Mouse (Mus musculus) gastrocnemius, postnatal 36 days (tissue): Measurements from ENCODE around the gene Icam5. TPM values are rescaled to one million over a fixed set of nuclear protein-coding genes. Genes with fewer than 3 reads are reported as not detected.
"Not testable (repeated sequence)": the region's sequence is repeated elsewhere in the genome, so short reads cannot be mapped to it uniquely, and the experiment has no call there.

Experiments used
- DNase-seq, 2 experiments: peaks; one replicate each; pipeline ENCODE4 v3.0.0; 2022
- intact Hi-C: fragments of 180-260 bp; cut with DNase I; formaldehyde crosslinking; loops from one replicate; pipeline ENCODE4 v1.15.1; 2025
- long read RNA-seq, 2 experiments: library from polyadenylated mRNA; stranded (forward); transcript quantifications; one replicate each; pipeline ENCODE4 v2.0.0; 2021
- total RNA-seq, 2 experiments: library from RNA; stranded (reverse); gene quantifications; 2 replicates each; pipeline ENCODE4 v1.2.3; 2021

Gene Icam5
- total RNA-seq = not detected
- long read RNA-seq, experiment 1 = 0 reads
- long read RNA-seq, experiment 2 = 0 reads

DNA sequence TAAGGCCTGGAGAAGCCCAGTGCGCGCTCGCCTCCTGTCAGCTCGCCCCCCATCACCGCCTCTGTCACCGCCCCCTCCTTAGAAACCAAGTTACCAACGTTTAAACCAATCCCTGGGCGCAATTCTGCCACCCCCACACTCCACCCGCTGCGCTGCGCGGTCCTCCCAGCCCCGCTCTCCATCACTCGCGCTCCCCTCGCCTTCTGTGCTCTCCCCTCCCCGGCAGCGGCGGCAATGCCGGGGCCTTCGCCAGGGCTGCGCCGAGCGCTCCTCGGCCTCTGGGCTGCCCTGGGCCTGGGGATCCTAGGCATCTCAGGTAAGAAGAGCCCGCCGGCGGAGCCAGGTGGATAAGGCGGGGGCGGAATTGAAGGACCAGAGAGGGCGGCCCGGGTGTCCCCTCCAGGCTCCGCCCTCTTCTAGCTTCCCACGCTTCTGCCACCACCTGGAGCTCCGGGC is at the start of gene Icam5:
TSS of gene Icam5 (plus strand) at position 178 of the 456 bp plus-strand sequence.
- intact Hi-C loops = loop anchor here (5.0 kb wide), 1 partner anchor 105 kb away; no protein-coding TSS in a partner anchor
- DNase-seq = no peak

DNA sequence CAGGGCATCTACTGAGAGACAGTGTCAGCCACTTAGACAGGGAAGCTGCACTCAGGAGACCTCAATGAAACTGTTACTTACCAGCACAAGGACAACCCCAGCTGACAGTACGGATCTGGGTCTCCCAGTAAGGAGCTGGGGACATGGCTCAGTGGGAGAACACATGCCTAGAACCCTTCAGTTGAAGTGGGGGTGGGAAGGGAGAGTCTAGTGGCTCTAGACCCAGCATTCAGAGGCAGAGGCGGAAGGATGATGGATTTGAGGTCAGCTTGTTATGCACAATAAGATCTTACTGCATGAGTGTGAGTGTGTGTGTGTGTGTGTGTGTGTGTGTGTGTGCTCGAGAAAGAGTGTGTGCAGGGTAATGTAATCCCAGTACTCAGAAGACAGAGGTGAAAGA is 49.7 kb upstream of the Icam5 start:
- intact Hi-C loops = no loop called here
- no peak for DNase-seq

DNA sequence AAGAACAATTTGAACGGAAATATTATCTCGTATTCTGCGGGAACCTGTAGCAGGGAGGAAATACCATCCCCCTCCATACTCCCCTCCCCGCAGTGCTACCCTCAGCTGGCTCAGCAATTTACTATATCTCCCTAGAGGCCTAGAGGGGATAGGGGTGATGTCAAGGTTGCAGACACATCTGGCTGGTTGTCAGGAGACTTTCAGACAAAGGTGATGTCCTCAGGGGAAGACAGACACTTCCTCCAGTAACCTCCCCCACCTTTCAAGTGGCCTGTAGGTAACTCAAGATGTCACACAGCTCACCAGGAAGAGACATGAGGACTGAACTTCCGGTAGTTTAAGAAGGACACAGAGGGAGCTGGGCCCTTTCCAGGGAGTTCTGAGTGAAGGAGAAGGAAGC is 48.7 kb upstream of the Icam5 start:
- no peak for DNase-seq

DNA sequence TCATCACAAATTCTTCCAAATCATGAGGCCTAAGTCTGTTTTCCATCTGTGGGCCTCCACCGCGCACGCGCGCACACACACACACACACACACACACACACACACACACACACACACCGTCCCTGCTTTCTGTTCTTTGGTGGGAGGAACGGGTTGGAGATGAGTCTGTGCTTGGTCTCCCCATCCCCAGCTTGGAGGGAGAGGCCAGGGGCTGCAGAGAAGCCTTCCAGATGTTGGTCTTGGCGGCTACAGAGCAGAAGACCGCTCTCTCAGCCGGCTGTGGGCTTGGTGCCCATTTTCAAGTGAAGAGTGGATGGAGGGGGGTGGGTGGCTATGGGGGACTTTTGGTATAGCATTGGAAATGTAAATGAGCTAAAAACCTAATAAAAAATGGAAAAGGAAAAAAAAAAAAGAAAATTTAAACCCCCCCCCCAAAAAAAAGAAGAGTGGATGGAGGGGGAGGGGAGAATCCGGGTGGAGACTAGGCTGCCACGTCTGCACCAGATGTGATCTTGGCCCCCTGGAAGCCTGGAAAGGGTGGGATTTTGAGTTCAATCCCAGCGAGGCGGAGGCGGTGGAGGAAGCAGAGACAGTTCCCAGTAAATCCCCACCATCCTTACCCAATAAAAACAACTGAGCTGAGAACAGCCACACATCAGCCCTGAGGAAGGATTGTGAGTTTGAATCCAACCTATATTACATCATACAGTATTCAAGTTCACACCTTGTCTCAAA is 44.8 kb upstream of the Icam5 start:
- intact Hi-C loops = no loop called here

More for the DNA sequence above, 48.7 kb upstream of the Icam5 start:
- intact Hi-C loops = no loop called here

DNA sequence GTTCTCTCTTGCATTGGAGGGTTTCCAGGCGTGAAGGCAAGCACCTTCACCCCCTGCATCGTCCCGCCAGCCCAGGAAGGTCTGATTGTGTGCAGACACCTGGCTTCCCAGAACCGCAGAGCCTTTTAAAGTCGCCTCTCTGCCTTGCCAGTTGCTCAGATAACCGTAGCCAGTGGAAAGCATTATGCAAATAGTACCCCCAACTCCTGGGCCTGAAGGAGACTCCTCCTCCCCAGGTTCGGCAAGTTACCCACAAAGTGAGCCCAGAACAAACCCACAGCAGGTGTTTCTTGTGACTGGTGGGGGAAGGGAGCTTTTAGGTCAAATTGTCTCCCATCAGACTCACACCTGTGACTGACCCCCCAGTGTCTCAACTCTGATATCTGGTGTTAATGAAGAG is 43.9 kb upstream of the Icam5 start:
- intact Hi-C loops = no loop called here
- no peak for DNase-seq

More for the DNA sequence above, 44.8 kb upstream of the Icam5 start:
- peak in 1 of 2 experiments; percentile 29 for DNase-seq

DNA sequence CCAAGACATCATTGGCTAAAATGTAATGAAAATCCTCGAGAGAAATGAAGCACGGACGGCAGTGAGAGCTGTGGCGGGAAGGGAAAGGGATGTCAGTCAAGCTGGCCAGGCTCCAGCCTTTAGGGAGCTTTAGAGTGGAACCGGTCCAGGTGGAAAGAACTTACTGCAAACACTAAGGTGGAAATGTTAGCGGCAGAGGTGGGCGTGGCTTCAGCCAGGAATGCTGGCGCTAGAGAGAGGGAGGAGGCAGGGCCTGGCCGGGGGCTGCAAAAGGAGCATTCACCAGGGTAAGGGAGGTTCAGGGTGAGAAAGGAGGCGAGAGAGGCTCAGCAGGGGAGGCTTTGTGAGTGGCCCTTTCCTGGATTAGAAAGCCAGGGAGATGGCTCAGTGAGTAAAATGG is 41.0 kb upstream of the Icam5 start:
- intact Hi-C loops = loop anchor here (5.0 kb wide), 1 partner anchor 49 kb away; no protein-coding TSS in a partner anchor
- no peak for DNase-seq

- DNase-seq = no peak
- intact Hi-C loops = loop anchor here (5.0 kb wide), 1 partner anchor 49 kb away; no protein-coding TSS in a partner anchor
Measured at GRCm38 (mm10) chr9:20991587-20991986, 40.3 kb upstream of the Icam5 start.

GRCm38 (mm10) chr9:20993165-20993898 is 38.5 kb upstream of the Icam5 start:
- intact Hi-C loops = loop anchor here (5.0 kb wide), 1 partner anchor 51 kb away; no protein-coding TSS in a partner anchor
- no peak for DNase-seq

DNA sequence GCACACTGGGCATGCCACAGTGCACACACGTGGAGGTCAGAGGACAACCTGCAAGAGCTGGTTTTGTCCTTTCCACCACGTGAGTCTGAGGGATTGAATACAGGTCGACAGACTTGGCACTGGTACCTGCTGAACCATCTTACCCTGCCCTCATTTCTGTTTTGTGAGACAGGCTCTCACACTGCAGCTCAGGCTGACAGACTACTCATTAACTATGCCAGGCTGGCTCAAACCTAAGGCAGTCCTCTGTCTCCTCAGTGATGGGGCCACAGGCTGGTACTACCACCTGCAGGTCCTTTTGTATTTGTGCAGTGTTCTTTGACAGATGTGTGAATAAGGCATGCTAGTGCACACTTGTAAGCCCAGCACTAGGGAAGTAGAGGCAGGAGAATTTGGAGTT is 36.8 kb upstream of the Icam5 start:
- intact Hi-C loops = loop anchor here (5.0 kb wide), 1 partner anchor 93 kb away; no protein-coding TSS in a partner anchor
- no peak for DNase-seq

DNA sequence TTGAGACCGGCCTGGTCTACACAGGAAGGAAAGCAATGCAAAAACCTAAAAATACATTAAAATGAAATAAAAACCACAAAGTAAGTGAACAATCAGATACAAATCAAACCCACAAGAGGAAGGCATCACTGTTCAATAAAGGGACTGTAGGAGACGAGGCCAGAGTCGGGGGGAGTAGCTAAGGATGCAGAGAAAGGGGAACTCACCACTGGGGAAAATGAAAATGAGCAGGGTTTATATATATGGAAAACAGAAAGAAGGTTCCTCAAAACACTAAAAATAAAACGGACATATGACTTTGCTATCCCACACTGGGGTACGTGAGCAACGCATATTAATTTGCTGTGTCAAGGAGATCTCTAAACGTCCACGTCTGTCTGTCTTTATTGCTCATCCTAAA is 34.8 kb upstream of the Icam5 start:
- intact Hi-C loops = loop anchor here (5.0 kb wide), 1 partner anchor 95 kb away; no protein-coding TSS in a partner anchor
- DNase-seq = no peak

- DNase-seq = not testable (repeated sequence)
- intact Hi-C loops = loop anchor here (5.0 kb wide), 1 partner anchor 96 kb away; no protein-coding TSS in a partner anchor
Measured at GRCm38 (mm10) chr9:20998337-20998736, 33.5 kb upstream of the Icam5 start.

GRCm38 (mm10) chr9:21000811-21001210 is 31.1 kb upstream of the Icam5 start:
- DNase-seq = no peak
- intact Hi-C loops = loop anchor here (5.0 kb wide), 1 partner anchor 49 kb away; no protein-coding TSS in a partner anchor

DNA sequence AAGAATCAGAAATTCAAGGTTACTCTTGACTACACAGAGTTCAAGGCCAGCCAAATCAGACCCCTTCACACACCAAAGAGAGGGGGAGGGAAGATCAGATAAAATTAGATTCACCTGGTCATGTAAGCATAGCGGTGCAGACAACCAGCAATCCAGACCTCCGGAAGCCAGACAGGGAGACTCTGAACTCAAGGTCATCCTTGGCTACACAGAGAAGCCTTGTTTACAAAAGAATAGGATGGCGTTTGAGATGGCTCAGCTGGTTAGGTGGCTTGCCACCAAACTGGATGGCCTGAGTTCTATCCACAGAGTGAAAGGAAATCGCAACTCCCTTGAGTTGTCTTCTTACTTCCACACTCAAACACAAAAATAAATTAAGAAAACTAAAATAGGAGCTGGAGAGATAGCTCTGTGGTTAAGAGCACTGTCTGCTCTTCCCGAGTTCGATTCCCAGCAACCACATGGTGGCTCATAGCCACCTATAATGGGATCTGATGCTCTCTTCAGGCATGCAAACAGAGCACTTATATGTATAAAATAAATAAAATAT is 30.1 kb upstream of the Icam5 start:
- DNase-seq = no peak
- intact Hi-C loops = loop anchor here (5.0 kb wide), 1 partner anchor 49 kb away; no protein-coding TSS in a partner anchor

DNA sequence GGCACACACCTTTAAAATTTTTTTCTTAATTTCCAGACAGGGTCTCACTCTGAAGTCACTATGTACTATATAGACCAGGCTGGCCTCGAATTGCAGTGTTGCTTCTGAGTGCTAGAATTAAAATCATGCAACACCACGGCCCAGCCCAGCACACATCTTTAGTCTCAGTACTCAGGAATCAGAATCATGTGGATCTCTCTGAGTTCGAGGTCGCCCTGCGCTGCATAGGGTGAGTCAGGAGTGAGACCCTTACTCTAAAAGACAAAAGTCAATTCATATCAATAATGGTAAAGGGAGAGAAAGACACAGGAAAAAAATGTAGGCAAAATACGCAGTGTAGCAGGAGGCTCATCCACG is 29.6 kb upstream of the Icam5 start:
- intact Hi-C loops = loop anchor here (5.0 kb wide), 1 partner anchor 50 kb away; no protein-coding TSS in a partner anchor
- DNase-seq = no peak

GRCm38 (mm10) chr9:21002627-21003551 is 29.0 kb upstream of the Icam5 start, which contains the start of gene Mrpl4:
Mrpl4 (plus strand) TSS chr9:21002738.
- intact Hi-C loops = loop anchor here (5.0 kb wide), 1 partner anchor 51 kb away; no protein-coding TSS in a partner anchor
- peak; percentile 78 to 80 for DNase-seq

GRCm38 (mm10) chr9:21007313-21007952 is 24.4 kb upstream of the Icam5 start:
- no peak for DNase-seq
- intact Hi-C loops = no loop called here

DNA sequence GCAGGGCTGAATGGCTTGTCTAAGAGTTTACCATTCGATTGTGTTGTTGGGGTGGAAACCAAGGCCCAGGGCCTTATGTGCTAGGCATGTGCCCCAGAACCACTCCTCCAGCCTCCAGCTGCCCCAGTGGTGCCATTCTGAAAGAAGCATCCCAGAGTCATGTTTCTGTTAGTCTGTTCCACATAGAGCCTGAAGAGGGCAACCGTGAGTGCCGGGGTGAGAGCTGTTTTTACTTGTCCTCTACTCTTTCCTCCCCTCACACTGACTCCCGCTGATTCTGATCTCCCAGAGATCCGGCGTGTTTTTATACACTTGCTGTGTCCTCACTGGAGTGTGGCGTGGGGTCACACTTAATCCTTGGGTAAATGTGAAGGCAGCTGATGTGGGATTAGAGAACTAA is 23.9 kb upstream of the Icam5 start:
- intact Hi-C loops = no loop called here

DNA sequence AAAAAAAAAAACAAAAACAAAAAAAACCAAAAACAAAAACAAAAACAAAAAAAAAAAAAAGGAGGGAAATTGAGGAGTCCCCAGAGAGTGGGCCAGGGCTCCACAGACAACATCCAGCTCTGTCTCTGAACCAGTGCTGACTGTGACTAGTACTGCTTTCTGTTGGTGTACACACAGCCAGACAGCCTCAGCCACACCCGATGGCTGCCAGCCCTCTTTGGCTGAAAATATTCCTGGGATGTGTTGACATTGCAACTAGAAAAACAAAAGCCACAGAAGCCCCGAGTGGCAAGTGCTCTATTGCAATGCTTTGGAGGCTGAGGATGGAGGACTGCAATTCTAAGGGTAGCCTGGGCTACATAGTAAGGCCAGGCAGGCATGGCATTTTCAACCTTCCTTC is 21.5 kb upstream of the Icam5 start:
- no peak for DNase-seq
- intact Hi-C loops = no loop called here

More for the DNA sequence above, 23.9 kb upstream of the Icam5 start:
- no peak for DNase-seq

GRCm38 (mm10) chr9:21010939-21011541 is 20.8 kb upstream of the Icam5 start:
- intact Hi-C loops = not testable (repeated sequence)

More at GRCm38 (mm10) chr9:21010939-21011541, 20.8 kb upstream of the Icam5 start:
- DNase-seq = not testable (repeated sequence)
